Mouse (Mus musculus) heart, adult 11 months (tissue): ENCODE data around the gene Gm20894.
"Not testable (repeated sequence)": the region's sequence is repeated elsewhere in the genome, so short reads cannot be mapped to it uniquely, and the experiment has no call there.

Source experiments
- DNase-seq: peaks from one replicate; pipeline ENCODE4 v3.0.0; 2022

Gm20894 gene

DNA sequence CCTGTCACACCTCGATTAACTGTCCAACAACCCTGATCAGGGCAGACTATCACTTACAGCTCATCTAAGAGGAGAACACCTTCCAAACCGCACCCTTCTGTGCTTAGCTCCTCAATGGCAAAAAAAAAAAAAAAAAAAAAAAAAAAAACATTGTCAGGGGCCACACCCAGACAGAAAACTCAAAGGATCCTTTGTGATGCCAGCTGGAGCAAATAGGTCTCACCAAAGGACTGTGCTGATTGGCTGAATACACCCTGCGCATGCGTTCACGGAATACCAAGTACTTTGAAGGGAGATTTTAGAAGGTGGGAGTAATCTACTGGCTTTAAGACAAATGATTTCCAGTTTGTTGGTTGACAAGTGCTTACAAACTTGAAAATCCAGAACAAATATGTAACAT is at the start of gene Gm20894:
Gene Gm20894 (minus strand): TSS at position 101 of the 400 bp plus-strand sequence.
- DNase-seq: not testable (repeated sequence)
